Mouse (Mus musculus) C2C12 (cell line): ENCODE results near the gene Kif13a.

Source experiments
- CTCF ChIP-seq: IDR thresholded peaks from one replicate; pipeline ENCODE4 v1.5.1; 2011; ENCODE audit not compliant: control insufficient read depth, insufficient read depth, insufficient read length
- MYOD1 ChIP-seq: IDR thresholded peaks from one replicate; pipeline ENCODE4 v1.6.1; 2011; ENCODE audit warnings: low read depth; ENCODE audit not compliant: control insufficient read depth, insufficient read length

- TF ChIP-seq CTCF (no peak), MYOD1 (no peak)
Measured at GRCm38 (mm10) chr13:46819729-46820223, 109.9 kb downstream of the Kif13a start.
